Mouse (Mus musculus) liver, embryonic 11.5 days (tissue): Measurements from ENCODE around the gene Zfp280c. TPM values are rescaled to one million over a fixed set of nuclear protein-coding genes. Genes with fewer than 3 reads are reported as not detected.
A peak's percentile ranks its signal among the peaks of the same experiment; 100 is the strongest.

Experiments
- ATAC-seq: fragments of 200-750 bp; cut with Nextera tagmentation; replicated peaks from 2 replicates; pipeline ENCODE4 v1.8.0; 2017; ENCODE audit warnings: moderate number of reproducible peaks, mild to moderate bottlenecking, moderate TSS enrichment, moderate library complexity; ENCODE audit not compliant: low FRiP score
- DNase-seq: peaks from one replicate; pipeline ENCODE4 v3.0.0-alpha.2; 2017; ENCODE audit warnings: low spot score
- H3K27ac ChIP-seq: fragments of 300-500 bp; sonication (generic); 2 replicates; pipeline ENCODE4 v1.5.1; 2014; ENCODE audit warnings: mild to moderate bottlenecking, low read depth, low read length, control low read depth
- H3K27me3 ChIP-seq: fragments of 300-500 bp; sonication (generic); replicated peaks from 2 replicates; pipeline ENCODE4 v1.6.1; 2014; ENCODE audit warnings: low read length, mixed read lengths; ENCODE audit not compliant: control insufficient read depth, insufficient read depth
- H3K36me3 ChIP-seq: fragments of 300-500 bp; sonication (generic); 2 replicates; pipeline ENCODE4 v1.6.1; 2014; ENCODE audit warnings: mild to moderate bottlenecking, low read length, moderate library complexity, mixed read lengths; ENCODE audit not compliant: control insufficient read depth, insufficient read depth
- H3K4me1 ChIP-seq: fragments of 300-500 bp; sonication (generic); replicated peaks from 2 replicates; pipeline ENCODE4 v1.6.1; 2014; ENCODE audit warnings: low read length, mixed read lengths; ENCODE audit not compliant: control insufficient read depth, insufficient read depth
- H3K4me2 ChIP-seq: fragments of 300-500 bp; sonication (generic); 2 replicates; pipeline ENCODE4 v1.6.1; 2014; ENCODE audit warnings: mild to moderate bottlenecking, control low read depth, moderate library complexity
- H3K4me3 ChIP-seq: fragments of 300-500 bp; sonication (generic); 2 replicates; pipeline ENCODE4 v1.5.1; 2014; ENCODE audit warnings: low read depth, low read length, control low read depth
- H3K9ac ChIP-seq: fragments of 300-500 bp; sonication (generic); 2 replicates; pipeline ENCODE4 v1.6.1; 2014; ENCODE audit warnings: low read depth, low read length, control low read depth
- H3K9me3 ChIP-seq: fragments of 300-500 bp; sonication (generic); 2 replicates; pipeline ENCODE4 v1.6.1; 2016; ENCODE audit warnings: low read length, inconsistent platforms, mixed read lengths; ENCODE audit not compliant: control insufficient read depth
- WGBS: fragments of 180-500 bp; shearing (Covaris S2); extraction: QIAGEN DNeasy Blood & Tissue Kit; methylation state at CpG from one replicate; pipeline ENCODE4 v1.1.7; 2014; 5-methylcytosine and 5-hydroxymethylcytosine counted together
- microRNA-seq: library from miRNA; unstranded; fragments of <30 nt; microRNA quantifications from one replicate; pipeline ENCODE4, GENCODE M21; 2017; ENCODE audit warnings: borderline number of aligned reads
- polyA plus RNA-seq: library from polyadenylated mRNA; unstranded; fragments of >200 nt; fragmentation: Nextera tagmentation; extraction: Ambion mirVana; gene quantifications from 2 replicates; pipeline ENCODE4 v1.2.1, GENCODE M21; 2014

Zfp280c gene
- polyA plus RNA-seq, 1 experiment from 2014 or later, result 11.9 TPM

DNA sequence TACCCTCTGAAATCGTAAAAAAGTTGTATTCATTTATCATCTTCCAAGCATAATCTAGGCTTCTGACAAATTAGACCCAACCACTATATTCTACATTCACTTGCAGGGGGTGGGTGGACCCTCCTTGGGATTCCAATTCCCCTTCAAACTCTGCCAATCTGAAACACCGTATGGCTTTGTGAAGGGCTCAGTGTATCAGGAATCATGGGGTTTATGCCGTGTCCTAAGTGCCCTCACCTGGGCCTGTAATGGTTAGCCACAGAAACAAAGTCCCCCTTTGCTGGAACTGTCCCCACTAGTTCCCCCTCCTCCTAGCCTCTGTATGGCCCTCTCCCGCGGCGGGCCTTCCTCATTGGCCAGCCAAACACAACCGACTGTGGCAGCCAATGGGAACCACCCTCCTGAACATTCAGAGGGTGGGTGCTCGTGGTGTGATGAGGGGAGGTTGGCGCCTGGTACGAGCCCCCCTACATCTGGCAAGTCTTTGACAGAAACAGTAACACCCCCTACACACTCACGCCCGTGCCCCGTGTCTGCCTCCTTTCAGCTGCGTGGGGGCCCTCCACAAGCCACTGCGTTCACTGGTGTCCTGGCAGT, 76.0 kb downstream of the Zfp280c start:
- Histone ChIP-seq H3K27ac (no peak overlapping the region), H3K4me2 (peak overlapping the region; percentile 79), H3K9ac (no peak overlapping the region), H3K4me3 (peak overlapping the region; percentile 50), H3K27me3 (peaks cover 6% of the 10 kb centered on the region; the same call in 1 of the 2 replicates), H3K9me3 (no peaks in the 10 kb centered on the region), H3K4me1 (no peaks in the 10 kb centered on the region), H3K36me3 (no peaks in the 10 kb centered on the region)
- no peak for DNase-seq
- peak; percentile 52 for ATAC-seq
- WGBS, result 28% methylated on average over 15 of the region's 15 CpGs

DNA sequence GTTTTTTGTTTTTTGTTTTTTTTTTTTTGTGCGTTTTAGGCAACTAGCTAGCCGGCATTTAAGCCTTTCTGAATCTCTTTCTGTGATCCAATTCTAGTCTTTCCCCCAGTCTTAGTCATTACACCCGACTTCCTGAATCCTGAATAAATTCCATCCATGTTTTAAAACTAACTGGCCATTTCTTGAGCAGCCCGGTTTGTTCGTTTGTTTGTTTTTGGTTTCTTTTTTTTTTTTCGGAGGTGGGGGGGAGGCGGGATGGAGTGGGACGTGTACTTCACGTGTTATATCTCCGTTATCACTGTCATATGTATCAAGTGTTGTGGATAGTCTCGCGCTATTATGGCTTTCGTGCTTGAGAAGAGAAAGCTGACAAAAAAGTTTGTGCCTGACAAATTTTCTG, 80.5 kb downstream of the Zfp280c start:
- 12% methylated on average over 13 of the region's 13 CpGs for WGBS
- peak overlapping the region; percentile 56; the same call in 1 of the 2 replicates for H3K9ac ChIP-seq
- no peaks in the 10 kb centered on the region for H3K36me3 ChIP-seq
- DNase-seq, result no peak
- peak overlapping the region; percentile 59 for H3K4me2 ChIP-seq
- no peaks in the 10 kb centered on the region for H3K9me3 ChIP-seq
- H3K4me3 ChIP-seq, result peak overlapping the region; percentile 61
- peaks cover 2% of the 10 kb centered on the region; the same call in 1 of the 2 replicates for H3K27me3 ChIP-seq
- H3K4me1 ChIP-seq, result no peaks in the 10 kb centered on the region
- H3K27ac ChIP-seq, result 0 out of 2 replicates have a peak overlapping the region, but pooled peaks have one; percentile 13
- 0 out of 2 replicates have a peak, but pooled peaks have one; percentile 28 for ATAC-seq

DNA sequence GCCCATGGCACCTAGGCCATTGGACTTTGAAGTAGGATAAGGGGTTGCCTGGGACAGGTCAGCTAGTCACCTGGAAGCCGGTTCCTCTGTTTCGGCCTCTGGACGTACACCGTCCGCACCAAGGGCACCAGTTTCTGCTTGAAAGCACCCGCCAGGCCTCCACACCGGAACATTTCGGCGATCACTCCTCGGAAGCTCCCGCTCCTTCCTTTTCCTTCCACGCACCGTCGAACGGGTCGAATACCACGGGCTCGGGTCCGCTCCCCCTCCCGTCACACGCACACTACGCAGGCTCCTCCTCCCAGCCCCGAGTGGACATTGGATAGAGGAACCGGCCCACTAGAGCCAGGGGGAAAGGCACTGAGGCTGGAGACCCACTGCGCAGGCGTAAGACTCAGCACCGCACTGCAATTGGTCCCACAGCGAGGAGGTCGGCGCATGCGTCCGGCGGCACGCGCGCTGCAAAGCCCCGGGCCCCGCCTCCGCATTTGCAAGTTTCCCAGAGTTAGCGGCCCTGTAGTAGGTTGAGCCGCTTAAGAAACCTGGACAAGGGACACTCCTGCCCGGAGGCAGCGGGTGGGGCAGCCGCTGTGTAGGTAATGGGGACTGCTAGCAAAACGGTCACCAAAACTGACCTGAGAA, 81.0 kb downstream of the Zfp280c start, which contains the start of gene Aifm1:
TSS of gene Aifm1 (minus strand) at position 398 of the 642 bp plus-strand sequence.
- WGBS, result 13% methylated on average over 43 of the region's 45 CpGs
- Histone ChIP-seq H3K4me3 (peak within 1 kb of the TSS; percentile 61), H3K27me3 (peaks cover 2% of the 10 kb centered on the region; the same call in 1 of the 2 replicates), H3K36me3 (no peaks in the 10 kb centered on the region), H3K27ac (peak within 1 kb of the TSS; percentile 13; the same call in 1 of the 2 replicates), H3K4me2 (peak within 1 kb of the TSS; percentile 69), H3K9me3 (no peaks in the 10 kb centered on the region), H3K4me1 (no peaks in the 10 kb centered on the region), H3K9ac (peak within 1 kb of the TSS; percentile 66)
- DNase-seq (peak; percentile 85), ATAC-seq (peak; percentile 96)

DNA sequence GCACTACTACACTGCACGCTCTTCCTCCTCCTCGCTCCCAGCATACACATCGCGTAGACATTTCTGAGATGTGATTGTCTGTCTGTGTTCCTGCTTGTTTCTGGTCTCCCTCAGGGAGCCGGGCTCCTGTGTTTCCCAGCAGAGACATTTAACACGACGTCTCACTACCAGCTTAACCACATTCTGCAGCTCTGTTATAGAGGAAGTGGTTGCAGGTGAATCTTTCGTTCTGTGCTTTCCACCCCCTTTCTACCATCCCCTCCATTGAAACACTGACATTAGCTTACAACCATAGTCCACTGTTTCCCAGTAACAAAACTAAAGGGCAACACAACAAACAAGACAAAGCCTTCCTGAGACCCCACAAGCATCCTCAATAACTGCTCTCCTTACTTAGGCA, 100.5 kb downstream of the Zfp280c start:
- Histone ChIP-seq H3K4me3 (no peak overlapping the region), H3K4me1 (no peaks in the 10 kb centered on the region), H3K9ac (no peak overlapping the region), H3K36me3 (no peaks in the 10 kb centered on the region; the same call in 1 of the 2 replicates), H3K4me2 (no peak overlapping the region), H3K27me3 (no peaks in the 10 kb centered on the region), H3K27ac (no peak overlapping the region), H3K9me3 (no peaks in the 10 kb centered on the region)
- DNase-seq, result no peak
- ATAC-seq, result no peak
- WGBS, result 88% methylated on average over 8 of the region's 8 CpGs

Small RNAs within 50 kb of the gene (microRNA-seq; reads per million reads assigned to microRNA genes)
- not detected for gene Gm27828

Other genes starting within 250 kb of the Zfp280c start
- 7.8 and 9.5 TPM in 2 replicates for gene Elf4, start 131.4 kb downstream of the Zfp280c start, polyA plus RNA-seq
- 98.6 and 102 TPM in 2 replicates for gene Aifm1, start 80.9 kb downstream of the Zfp280c start, polyA plus RNA-seq
- 1.6 and 3.3 TPM in 2 replicates for gene Rab33a, start 75.2 kb downstream of the Zfp280c start, polyA plus RNA-seq
- gene Slc25a14, start 28.9 kb upstream of the Zfp280c start, polyA plus RNA-seq, result 10.6 and 11.4 TPM in 2 replicates
- 0.07 TPM in 1 of 2 replicates, not detected in the other for gene Gpr119, start 80.0 kb upstream of the Zfp280c start, polyA plus RNA-seq
- gene Rbmx2, start 100.5 kb upstream of the Zfp280c start, polyA plus RNA-seq, result 20.4 and 24.5 TPM in 2 replicates